Mouse (Mus musculus) hindbrain, embryonic 12.5 days (tissue): ENCODE measurements around the gene Sp9. TPM values are rescaled to one million over a fixed set of nuclear protein-coding genes. Genes with fewer than 3 reads are reported as not detected.

Experiments used
- polyA plus RNA-seq: library from polyadenylated mRNA; unstranded; fragments of >200 nt; fragmentation: Nextera tagmentation; extraction: Ambion mirVana; gene quantifications from 2 replicates; pipeline ENCODE4 v1.2.1, GENCODE M21; 2016

Sp9 gene
- polyA plus RNA-seq, 1 experiment from 2014 or later: 2.1 TPM

Other genes starting within 250 kb of the Sp9 start
- gene Ola1, start 53.0 kb upstream of the Sp9 start, polyA plus RNA-seq: 80.9 and 89.7 TPM in 2 replicates
- 13.2 and 13.6 TPM in 2 replicates for gene Scrn3, start 40.7 kb downstream of the Sp9 start, polyA plus RNA-seq
- 28.4 and 29.7 TPM in 2 replicates for gene Cir1, start 40.8 kb downstream of the Sp9 start, polyA plus RNA-seq
- 9.2 and 10.0 TPM in 2 replicates for gene Gpr155, start 114.6 kb downstream of the Sp9 start, polyA plus RNA-seq